Mouse (Mus musculus) urinary bladder, adult 2 months (tissue): ENCODE data around the gene Ehhadh. TPM values are rescaled to one million over a fixed set of nuclear protein-coding genes. Genes with fewer than 3 reads are reported as not detected.
A peak's percentile ranks its signal among the peaks of the same experiment; 100 is the strongest.
"Not testable (repeated sequence)": the region's sequence is repeated elsewhere in the genome, so short reads cannot be mapped to it uniquely, and the experiment has no call there.

Experiments used
- DNase-seq: peaks from one replicate; pipeline ENCODE4 v3.0.0; 2022; ENCODE audit warnings: low spot score
- polyA plus RNA-seq: library from polyadenylated mRNA; depleted of rRNA; stranded (reverse); fragments of >200 nt; gene quantifications from 2 replicates; pipeline ENCODE4 v1.2.3, GENCODE M21; 2012

Gene Ehhadh
- polyA plus RNA-seq, 1 experiment: 13.5 TPM

DNA sequence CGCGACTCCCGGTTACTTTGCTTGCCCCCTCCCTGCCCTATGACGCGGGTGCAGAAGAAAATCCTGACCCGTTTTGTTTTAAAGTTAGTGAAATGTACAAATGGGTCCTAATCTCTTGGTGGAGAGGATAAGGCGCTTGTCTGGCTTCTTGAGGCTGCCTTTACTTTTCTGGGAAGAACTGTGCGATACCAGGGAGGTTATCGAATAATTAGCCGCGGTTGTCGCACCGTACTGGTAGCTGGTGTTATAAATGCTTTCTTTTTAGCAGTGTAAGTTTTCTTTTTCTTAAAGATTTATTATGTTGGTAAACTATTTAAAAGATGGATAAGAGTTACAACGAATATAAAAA lies 7.1 kb upstream of the Ehhadh start:
- no peak for DNase-seq

DNA sequence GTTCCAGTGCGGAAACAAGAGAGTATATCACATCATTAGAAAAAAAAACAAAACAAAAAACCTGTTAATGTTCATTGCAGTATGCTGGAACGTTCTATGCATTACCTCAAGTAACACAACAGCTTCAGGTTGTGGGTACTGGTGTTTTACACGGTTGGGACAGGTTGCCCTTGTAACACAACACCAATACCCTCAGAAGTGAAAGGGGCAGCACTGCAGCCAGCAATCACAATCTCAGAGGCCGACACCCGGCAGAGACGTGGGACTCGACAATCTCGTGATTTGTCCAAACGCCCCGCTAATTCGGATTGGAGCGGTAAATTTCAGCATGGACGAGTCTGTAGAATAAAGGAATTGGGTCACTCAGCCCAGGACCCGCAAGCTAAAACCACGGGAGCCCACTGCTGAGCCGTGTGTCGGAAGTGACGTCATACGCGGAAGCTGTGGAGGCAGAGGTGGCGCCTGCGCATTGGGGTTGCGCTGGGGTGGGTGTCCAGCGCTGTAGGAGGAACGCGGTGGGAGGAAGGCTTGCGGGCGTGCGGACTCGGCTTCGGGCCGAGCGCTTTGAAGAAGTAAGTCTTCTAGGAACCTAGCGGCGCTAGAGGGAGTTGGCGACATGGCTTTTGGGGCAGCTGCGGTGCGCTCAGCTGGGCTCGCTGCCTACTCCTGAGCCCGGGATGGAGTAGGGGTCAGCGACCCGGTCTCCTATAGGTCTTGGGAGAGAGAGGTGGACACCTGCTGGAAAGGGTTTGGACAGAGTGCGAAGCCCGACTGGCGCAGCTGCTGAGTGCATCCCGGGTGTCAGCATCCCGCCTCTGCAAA lies 6.5 kb upstream of the Ehhadh start, which contains the start of gene Map3k13:
Map3k13 (plus strand) TSS at position 472 of the 822 bp plus-strand sequence.
- DNase-seq: peak; percentile 84

DNA sequence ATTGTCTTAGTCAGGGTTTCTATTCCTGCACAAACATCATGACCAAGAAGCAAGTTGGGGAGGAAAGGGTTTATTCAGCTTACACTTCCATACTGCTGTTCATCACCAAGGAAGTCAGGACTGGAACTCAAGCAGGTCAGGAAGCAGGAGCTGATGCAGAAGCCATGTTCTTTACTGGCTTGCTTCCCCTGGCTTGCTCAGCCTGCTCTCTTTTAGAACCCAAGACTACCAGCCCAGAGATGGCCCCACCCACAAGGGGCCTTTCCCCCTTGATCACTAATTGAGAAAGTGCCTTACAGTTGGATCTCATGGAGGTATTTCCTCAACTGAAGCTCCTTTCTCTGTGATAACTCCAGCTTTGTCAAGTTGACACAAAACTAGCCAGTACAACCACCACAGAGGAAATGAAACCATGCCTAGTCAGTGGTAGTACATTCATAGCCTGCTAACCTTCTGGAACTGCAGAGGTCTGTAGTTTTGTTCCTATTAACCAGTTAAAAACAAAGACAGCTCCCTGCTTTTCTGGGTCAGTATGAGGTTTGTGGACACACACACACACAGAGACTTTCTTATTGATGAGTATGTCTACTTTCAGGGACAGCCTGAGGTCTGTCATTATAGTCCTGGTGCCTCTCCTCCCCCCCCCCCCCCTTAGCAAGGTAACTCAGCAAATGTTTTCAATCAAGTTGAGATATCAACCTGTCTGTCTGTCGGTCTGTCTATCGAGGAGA lies 5.6 kb upstream of the Ehhadh start:
- DNase-seq: not testable (repeated sequence)

DNA sequence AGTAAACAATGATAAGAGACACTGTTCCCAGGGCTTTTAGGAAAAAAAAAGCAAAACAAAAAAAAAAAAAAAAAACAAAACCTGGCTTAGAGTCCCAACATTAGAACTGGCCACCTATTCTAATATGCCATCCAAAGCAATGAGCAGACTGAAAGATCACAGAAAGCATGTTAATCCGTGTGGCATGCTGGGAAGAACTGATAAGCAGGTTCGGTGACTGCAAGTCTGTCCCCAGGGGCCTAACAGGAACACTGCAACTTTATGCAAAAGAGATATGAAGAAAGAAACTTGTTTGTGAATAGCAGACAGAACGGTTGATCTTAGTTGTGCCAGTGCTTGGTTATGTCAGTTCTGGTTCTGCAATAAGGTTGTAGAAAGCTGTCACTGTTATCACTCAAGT lies 4.2 kb upstream of the Ehhadh start:
- no peak for DNase-seq

DNA sequence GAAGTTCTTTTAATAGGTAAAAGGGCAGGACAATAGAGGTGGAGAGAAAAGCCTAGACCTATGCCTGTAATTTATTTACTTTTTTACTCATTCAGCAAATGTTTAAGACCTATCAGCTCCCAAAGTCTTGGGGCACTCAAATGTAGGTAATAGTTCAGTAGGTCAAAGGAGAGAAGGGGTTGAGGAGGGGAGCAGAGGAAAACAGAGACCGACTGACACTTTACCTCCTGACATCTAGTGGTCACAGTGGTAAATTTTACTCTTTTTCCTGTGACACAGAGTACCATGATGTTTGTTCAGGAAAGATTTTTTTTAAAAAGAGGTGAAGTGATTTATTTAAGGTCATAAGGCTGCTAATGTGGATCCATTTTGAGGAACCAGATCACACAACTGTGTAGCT lies 2.9 kb upstream of the Ehhadh start:
- no peak for DNase-seq

DNA sequence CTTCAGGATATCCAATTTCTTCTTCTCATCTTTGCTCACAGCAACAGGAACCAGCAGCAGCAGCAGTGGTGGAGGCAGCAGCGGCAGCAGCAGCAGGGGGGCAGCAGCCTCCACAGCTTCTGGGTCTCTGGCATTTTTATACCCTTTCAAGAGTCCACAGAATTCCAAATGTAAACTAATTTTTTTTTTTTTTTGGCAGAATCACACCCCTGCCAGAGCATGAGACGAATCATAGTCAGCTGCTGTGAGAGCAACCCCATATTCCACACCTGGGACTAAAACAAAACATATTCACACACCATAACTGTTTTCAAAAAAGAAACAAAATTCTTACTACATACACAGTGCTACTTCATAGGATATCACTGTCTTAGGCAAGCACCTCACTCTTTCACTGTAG lies 1.6 kb upstream of the Ehhadh start:
- no peak for DNase-seq

DNA sequence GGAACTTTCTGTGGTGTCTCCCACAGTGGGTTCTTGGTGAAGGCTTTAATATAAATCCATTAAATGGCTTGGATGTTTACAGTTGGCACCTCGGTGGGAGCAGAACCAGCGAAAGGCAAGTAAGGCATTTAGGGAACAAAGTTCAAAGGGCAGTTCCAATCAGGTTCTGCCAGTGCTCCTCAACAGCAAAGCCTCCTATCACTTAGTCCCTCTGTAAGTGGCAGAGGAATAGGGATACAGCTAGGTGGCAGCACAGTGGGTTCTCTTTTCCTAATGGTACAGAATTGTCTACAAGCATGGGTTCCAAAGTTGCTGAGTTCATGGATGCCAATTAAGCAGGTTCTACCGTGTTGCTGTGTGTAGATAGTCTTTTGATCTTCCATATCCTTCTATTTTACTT lies 974 bp upstream of the Ehhadh start:
- no peak for DNase-seq

DNA sequence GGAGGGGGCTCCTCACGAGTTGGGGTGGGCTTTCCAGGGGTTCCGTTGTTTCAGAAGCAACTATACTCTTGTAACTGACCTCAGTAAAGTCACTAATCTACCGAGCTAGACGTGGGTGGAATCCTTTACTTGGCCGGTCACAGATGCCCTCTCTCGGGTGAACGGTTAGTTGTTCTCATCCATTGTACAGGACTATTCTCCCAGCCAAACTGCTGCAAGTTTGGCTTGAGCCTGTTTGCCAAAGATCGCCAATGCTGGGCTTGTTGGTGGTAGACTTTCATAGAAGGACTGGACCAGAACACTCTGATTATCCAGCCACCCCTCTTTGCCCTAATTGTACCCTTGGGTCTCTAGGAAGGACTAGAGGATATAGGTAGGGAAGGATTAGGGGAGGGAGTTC lies 1.3 kb downstream of the Ehhadh start:
- no peak for DNase-seq

DNA sequence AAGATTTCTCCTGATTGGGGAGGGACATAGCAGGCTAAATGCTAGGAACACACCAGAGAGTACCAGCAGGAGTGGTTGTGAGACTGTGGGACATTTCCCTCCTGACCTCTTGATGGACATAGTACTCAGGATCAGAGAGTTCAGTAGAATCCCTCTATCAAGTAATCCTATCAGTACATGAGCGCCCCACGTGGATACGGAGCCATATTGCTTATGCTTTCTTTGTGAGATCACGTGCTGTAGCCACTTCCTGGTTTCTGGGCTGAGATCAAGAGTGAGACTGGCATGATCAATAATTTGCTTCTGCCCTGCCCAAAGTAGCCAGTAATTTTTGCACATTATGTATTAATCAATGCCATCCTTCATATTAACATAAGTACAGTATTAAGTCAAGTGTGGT lies 2.6 kb downstream of the Ehhadh start:
- DNase-seq: no peak

DNA sequence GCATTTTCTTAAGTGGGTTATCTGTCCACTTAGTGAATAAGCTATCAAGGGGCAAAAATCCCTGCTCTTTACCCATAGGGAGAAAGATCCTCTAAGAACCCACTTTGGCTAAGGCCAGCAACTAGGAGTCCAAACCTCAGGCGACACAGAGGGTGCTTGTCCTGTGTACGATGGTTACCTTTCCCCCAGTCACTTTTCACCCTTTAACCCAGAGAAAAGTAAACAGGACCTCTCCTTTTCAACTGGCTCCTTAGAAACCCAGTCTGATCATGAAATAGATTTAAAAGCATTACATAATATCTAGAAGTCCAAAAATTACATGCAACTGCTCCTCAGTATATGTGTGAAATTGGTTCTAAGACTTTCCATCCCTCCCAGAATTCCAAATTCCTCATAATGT lies 4.8 kb downstream of the Ehhadh start:
- no peak for DNase-seq

DNA sequence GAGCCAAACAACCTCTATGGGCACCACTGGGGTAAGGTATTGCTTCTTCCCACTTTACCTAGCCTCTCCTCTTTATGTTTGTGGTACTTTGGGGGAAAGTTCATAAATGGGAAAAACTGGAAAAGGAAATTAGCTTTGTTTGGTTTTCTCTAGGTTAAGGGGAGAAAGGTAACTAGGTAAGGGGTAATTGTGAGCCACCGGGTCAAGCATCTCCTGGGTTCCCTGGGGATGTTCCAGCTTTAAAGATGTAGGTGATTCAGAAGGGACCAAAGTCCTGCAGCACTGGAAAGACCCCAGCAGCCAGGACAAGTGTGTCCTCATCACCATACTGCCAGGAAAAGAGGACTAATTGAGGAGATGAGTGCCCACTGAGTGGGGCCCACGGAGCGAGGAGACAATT lies 5.7 kb downstream of the Ehhadh start:
- DNase-seq: no peak

DNA sequence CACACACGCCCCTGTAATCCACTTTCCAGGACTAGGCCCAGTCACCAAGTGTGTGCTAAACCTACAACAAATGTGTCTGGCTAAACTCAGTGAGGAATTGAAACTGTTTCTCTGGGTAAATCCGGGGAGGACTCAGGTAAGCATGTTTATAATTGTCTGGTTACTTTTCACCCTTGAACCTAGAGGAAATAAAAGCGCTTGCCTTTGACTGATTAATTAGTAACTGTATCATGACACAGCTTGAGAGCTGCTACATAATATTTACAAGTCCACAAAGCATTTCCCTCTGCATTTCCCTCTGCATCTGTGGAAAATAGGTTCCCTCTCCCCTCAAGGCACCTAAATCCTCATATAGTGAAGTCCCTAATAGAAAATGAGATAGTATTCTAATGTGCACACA lies 6.3 kb downstream of the Ehhadh start:
- DNase-seq: no peak

DNA sequence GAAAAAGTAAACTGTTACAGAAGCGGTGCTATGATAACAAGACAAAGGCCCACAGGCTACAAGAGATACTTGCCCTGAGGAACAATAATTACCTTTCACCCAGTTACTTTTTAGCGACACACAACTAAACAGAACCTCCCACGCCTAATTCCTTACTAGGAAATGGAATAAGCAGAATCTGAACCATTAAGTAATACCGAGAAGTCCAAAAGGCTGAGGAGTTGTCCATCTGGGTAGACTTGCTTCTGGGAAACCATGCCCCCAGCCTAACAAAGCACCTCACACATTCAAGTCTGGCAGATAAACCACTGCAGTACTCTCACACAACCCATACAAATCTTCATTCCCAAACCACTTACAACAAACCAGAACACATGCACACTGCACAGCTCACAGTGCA lies 8.5 kb downstream of the Ehhadh start:
- no peak for DNase-seq

DNA sequence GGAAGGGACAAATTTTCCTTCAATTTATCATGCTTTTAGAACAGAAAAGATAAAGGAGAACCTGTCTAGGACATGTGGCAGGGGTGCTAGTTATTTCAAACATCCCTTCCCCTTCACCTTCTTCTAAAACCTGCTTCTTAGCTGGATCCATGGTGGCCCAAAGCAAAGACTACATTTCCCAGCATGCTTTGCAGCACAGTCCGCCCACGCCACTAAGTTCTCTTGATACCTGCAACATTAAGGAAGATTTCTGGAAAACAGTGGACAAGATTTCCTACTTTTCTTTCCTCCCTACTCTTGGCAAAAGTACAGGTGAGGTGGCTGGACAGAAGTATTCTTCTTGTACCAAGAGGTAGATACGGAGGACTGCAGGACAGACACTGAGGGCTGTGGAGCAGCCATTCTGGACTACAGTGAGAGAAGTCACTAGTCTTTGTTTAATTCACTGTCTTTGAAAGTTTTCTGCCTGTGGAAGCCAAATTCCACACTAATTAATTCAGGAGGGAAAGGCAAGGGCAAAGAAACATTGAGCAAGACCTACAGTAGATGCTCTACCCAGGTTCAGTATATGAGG lies 9.2 kb downstream of the Ehhadh start:
- no peak for DNase-seq

DNA sequence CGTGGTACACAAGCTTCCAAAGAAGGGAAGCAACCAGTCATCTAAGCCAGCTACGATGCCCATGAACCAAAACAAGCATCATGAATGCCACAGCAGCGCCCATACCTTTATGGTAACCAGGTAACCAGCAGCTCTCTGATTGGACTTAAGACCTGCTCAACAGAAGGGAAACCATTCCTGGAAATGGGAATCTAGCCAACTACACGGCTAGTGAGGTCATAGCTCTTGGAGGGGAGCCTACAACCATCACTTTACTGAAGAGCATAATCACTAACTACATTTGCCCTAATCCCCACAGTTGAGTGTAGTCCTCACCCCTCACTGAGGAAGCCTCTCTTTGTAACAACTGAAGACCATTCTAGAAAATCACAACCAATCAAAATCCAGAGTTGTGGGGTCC lies 12.9 kb downstream of the Ehhadh start:
- no peak for DNase-seq

DNA sequence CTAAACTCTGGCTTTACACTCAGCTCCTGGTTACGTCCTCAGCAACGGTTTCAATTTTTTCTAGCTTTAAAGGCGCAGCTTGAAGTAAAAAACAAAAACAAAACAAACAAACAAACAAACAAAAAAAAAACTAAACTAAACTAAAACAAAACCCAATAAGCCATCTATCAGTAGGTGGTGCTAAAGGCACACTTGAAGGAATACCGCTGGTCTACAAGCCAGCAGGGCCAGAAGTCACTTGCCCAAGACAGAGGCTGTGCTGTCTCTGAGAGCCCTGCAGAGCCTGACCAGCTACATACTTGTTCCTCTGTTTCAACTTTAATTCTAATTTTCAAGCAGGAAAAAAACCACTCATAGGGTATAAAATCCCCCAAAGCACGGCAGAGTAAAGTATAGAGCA lies 17.9 kb downstream of the Ehhadh start:
- no peak for DNase-seq

DNA sequence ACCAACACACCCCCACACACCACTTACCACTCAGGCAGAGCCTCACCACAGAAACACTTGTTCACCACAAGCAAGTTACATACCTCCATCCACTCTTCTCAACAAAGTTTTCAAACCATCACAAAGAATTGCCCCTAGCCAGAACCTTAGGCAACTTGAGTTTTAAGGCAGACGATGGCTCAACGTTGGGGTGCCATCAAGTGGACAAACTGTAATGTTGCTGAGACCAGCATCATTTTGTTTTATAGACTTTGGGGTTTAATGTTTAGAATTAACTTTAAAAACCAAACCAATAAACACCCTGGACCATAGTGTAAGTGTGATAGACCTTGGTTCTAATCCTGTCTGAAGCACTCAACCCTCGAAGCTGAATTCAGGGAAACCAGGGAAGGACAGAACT lies 19.4 kb downstream of the Ehhadh start:
- DNase-seq: no peak

DNA sequence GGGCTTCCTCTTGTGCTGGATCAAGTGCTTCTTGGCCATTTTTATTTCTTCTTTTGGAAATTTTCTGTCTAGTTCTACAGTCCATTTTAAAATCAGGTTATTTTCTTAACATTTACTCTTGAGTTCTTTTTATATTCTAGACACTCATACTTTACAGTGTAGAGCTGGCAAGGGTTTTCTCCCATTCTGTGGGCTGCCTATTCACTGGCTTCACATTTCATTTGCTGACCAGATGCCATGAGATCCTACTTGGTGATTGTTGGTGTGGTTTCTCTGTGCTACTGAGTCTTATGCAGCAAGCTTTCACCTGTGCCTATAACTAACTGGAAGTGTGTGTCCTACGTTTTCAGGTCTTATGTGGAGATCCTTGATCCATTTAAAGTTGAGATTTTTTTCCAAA lies 29.2 kb downstream of the Ehhadh start:
- DNase-seq: no peak

DNA sequence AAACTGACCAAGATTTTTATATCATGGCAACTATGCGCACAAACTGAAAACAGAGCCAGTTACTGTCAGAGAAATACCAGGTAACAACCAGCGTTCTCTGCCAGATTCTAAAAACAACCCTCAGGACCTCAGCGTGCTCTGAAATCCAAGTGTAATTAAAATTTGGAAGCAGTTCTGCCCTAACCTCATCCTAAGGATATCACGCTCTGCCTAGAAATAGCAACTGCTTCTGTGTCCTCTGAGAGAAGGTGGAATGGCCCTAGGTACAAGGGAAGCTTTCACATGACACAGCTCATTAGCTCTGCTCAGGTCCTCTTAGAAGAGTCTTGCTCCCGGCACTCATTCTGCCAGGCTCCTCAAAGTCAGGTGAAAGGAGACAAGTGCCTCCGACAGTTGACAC lies 44.2 kb downstream of the Ehhadh start:
- DNase-seq: no peak

DNA sequence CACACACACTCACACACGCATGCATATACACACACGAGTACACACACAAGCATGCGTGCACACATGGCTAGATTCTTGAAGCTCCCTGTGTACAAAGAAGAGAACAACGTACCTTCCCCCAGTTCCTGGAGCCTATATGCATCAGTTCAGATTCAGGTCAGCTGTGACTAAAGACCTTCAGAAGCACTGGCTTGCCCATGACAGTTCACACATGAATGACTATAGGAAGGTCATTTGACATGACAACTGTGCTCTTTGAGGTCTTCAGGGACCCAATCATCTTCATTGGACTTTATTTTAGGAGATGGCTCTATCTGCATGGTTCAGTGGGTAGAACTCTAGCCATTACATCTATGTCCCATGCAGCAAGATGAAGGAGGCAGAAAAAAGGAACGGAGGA lies 44.7 kb downstream of the Ehhadh start:
- no peak for DNase-seq

DNA sequence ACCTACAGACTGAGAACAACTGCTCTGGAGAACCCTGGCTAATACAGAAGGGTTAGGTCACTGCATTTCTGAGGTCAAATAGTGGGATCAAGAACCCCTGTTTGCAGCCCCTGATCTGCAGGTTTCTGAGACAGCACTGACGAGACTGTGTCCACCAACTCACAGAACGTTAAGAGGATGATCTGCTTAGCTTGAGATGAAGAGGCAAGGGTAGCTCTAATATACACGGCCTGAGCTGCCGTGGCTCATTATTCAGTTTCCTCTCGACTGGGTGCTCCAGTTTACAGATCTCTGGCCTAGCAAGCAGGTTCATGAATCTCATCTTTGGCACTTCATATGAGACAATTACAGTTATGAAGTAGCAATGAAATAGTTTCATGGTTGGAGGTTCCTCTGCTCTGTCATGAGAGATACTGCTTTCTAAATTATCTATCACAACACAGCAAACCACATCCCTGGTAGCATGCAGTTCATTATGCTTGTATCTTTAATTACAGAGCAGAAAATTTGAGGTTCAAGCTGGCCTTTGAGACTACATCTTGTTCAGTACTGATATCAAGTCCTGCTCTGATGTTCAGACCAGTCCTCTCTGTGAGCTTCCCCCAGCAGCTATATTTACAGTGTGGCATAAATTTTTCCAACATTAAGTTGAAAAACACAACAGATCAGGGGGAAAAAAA lies 45.3 kb downstream of the Ehhadh start:
- DNase-seq: no peak

DNA sequence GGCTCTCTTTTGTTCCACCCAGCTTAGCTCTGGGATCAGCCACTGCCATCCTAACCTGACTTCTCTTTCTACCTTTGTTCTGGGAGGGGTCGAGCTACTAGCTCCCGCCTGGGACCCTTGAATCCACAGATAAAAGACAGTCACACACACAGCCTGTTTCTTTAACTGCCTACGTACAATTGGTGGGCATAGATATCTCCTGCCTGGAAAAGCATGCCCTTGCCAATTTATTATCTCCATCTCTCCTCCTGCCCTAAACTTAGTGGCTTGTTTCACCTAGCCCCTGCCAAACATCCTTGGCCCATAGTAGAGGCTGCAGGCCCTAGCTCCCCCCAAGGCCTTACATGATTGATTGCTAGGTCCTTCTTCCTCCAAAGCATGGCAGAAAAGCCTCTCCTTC lies 46.1 kb downstream of the Ehhadh start:
- no peak for DNase-seq

DNA sequence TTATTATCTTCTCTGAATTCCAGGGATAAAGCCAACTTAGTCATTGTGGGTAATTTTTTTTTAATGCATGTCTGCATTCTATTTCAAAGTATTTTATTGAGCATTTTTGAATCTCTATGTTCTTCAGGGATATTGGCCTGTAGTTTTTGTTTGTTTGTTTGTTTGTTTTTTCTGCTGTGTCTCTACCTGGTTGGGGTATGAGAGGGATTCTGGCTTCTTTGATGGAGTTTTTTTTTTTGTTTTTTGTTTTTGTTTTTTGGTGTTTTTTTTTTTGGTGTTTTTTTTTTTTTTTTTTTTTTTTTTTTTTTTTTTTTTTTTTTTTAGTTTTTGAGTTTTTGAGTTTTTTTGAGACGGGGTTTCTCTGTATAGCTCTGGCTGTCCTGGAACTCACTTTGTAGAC lies 52.0 kb downstream of the Ehhadh start:
- no peak for DNase-seq
